Mouse (Mus musculus) kidney, embryonic 16.5 days (tissue): ENCODE results near the gene Cltc. TPM values are rescaled to one million over a fixed set of nuclear protein-coding genes. Genes with fewer than 3 reads are reported as not detected.

Experiments
- ATAC-seq: fragments of 200-750 bp; cut with Nextera tagmentation; 2 replicates; pipeline ENCODE4 v1.8.0; 2017; ENCODE audit warnings: moderate TSS enrichment; ENCODE audit not compliant: low FRiP score, low TSS enrichment
- H3K27ac ChIP-seq: fragments of 300-500 bp; sonication (generic); 2 replicates; pipeline ENCODE4 v1.5.1; 2014; ENCODE audit warnings: low read length
- H3K27me3 ChIP-seq: fragments of 300-500 bp; sonication (generic); 2 replicates; pipeline ENCODE4 v1.6.1; 2014; ENCODE audit warnings: low read length, control low read depth, mixed read lengths; ENCODE audit not compliant: insufficient read depth
- H3K36me3 ChIP-seq: fragments of 300-500 bp; sonication (generic); 2 replicates; pipeline ENCODE4 v1.6.1; 2014; ENCODE audit warnings: low read length, control low read depth, mixed read lengths; ENCODE audit not compliant: insufficient read depth
- H3K4me1 ChIP-seq: fragments of 300-500 bp; sonication (generic); 2 replicates; pipeline ENCODE4 v1.6.1; 2014; ENCODE audit warnings: low read length, control low read depth, mixed read lengths; ENCODE audit not compliant: insufficient read depth
- H3K4me2 ChIP-seq: fragments of 300-500 bp; sonication (generic); replicated peaks from 2 replicates; pipeline ENCODE4 v1.6.1; 2014; ENCODE audit warnings: low read depth, low read length
- H3K4me3 ChIP-seq: fragments of 300-500 bp; sonication (generic); 2 replicates; pipeline ENCODE4 v1.5.1; 2014; ENCODE audit warnings: mild to moderate bottlenecking, low read length
- H3K9ac ChIP-seq: fragments of 300-500 bp; sonication (generic); replicated peaks from 2 replicates; pipeline ENCODE4 v1.6.1; 2014; ENCODE audit warnings: low read length
- H3K9me3 ChIP-seq: fragments of 300-500 bp; sonication (generic); 2 replicates; pipeline ENCODE4 v1.6.1; 2016; ENCODE audit warnings: low read length, control low read depth
- WGBS: fragments of 180-500 bp; shearing (Covaris S2); extraction: QIAGEN DNeasy Blood & Tissue Kit; methylation state at CpG from one replicate; pipeline ENCODE4 v1.1.7; 2014; 5-methylcytosine and 5-hydroxymethylcytosine counted together
- polyA plus RNA-seq: library from polyadenylated mRNA; unstranded; fragments of >200 nt; fragmentation: Nextera tagmentation; extraction: Ambion mirVana; gene quantifications from 2 replicates; pipeline ENCODE4 v1.2.1, GENCODE M21; 2015

Gene Cltc
- polyA plus RNA-seq, 1 experiment from 2014 or later = 174 TPM

DNA sequence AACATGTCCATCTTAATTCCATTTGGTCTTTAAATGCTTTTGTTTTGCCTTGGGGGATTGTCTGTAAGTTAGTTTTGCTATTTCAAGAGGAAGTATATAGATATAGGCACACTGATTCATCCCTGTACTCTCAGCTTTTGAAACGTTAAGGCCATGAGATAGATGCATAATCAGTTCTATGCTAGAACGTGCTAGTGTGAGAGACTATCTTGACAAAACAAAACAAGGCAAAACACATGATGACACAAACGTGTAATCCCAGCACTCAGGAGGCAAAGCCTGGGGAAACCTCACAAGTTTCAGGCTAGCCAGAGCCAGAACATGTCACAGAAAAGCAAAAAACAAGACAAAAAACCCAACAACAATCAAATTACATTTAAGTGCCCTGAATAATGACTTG lies 84.6 kb downstream of the Cltc start:
- no peaks in the 10 kb centered on the region for H3K36me3 ChIP-seq
- H3K27me3 ChIP-seq = no peaks in the 10 kb centered on the region
- WGBS = 82% methylated on average over 3 of the region's 3 CpGs
- no peak overlapping the region for H3K4me3 ChIP-seq
- no peak overlapping the region for H3K9ac ChIP-seq
- no peak for ATAC-seq
- H3K27ac ChIP-seq = no peak overlapping the region
- H3K4me1 ChIP-seq = no peaks in the 10 kb centered on the region
- no peak overlapping the region for H3K4me2 ChIP-seq
- H3K9me3 ChIP-seq = no peaks in the 10 kb centered on the region

DNA sequence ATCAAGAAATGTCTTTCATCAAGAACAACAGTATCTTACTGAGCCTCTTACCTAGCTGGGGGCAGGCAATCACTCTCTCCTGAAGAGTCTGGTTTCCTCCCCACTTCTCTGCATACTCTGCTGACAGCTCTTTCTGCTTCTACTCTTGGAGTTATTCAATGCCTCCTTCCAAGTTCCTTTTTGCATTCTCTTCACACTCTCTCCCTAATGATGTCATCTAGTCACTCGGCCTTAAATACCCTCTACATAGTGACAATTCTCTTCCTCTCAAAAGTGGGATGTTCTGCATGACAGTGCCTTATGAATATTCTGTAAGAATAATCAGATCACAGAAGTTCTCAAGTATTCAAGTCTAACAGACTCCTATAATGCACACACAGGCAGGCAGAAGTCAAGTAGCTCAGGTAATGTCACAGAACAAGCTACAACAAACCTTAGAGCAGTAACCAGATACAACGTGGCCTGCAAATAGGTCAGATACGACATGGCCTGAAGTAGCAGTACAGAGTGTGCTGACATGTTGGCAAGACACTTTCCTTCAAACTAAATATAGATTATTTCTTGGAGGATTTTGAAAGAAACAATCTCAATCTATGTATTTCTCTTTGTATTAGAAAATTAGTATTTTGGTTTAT lies 86.2 kb downstream of the Cltc start:
- Histone ChIP-seq H3K9ac (no peak overlapping the region), H3K27me3 (no peaks in the 10 kb centered on the region), H3K4me3 (no peak overlapping the region), H3K36me3 (no peaks in the 10 kb centered on the region), H3K27ac (no peak overlapping the region), H3K4me1 (no peaks in the 10 kb centered on the region), H3K4me2 (no peak overlapping the region), H3K9me3 (no peaks in the 10 kb centered on the region)
- WGBS = 66% methylated on average over 3 of the region's 3 CpGs
- ATAC-seq = no peak

DNA sequence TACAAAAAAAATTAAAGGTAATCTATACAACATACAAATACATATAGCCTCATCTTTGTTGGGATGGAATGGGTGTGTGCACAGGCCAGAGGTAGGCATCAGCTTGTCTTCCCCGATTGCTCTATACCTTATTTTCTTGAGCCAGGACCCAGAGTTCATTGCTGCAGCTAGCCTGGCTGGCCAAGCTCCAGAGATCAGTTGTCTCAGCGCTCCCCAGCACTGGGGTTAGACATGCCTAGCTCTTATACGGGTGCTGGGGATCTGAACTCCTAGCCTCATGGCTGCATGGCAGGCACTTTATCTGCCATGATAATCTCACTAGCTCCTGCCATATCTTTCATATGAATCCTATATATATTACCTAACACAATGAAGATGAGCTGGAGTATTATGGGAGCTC lies 89.2 kb downstream of the Cltc start:
- no peak overlapping the region for H3K27ac ChIP-seq
- peaks cover 12% of the 10 kb centered on the region; the same call in 1 of the 2 replicates for H3K36me3 ChIP-seq
- no peak overlapping the region for H3K4me3 ChIP-seq
- H3K4me2 ChIP-seq = no peak overlapping the region
- whole genome bisulfite sequencing = 92% methylated on average over 3 of the region's 3 CpGs
- H3K9me3 ChIP-seq = no peaks in the 10 kb centered on the region
- H3K27me3 ChIP-seq = no peaks in the 10 kb centered on the region
- no peak overlapping the region for H3K9ac ChIP-seq
- no peaks in the 10 kb centered on the region for H3K4me1 ChIP-seq
- ATAC-seq = no peak

DNA sequence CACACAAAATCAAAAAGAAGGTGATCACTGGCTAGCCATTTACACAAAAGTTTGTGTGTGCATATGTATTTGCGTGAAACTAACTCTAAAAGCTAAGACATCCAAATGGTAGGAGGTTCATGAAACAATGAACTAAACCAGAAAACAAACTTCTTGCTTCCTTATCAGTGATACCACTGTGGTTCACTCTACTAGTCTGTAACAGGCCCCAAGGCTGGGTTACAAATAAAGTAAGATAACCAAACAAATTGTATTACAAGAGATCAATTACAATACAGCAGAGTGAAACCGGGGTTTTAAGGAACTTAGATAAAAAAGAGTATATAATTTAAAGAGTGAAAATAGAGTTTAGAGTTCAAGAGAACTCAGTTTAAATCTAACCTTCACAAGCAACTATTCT lies 89.8 kb downstream of the Cltc start:
- no peak overlapping the region for H3K4me2 ChIP-seq
- H3K4me1 ChIP-seq = no peaks in the 10 kb centered on the region
- peaks cover 14% of the 10 kb centered on the region; the same call in 1 of the 2 replicates for H3K36me3 ChIP-seq
- no peaks in the 10 kb centered on the region for H3K9me3 ChIP-seq
- H3K27me3 ChIP-seq = no peaks in the 10 kb centered on the region
- no peak for ATAC-seq
- H3K27ac ChIP-seq = no peak overlapping the region
- no peak overlapping the region for H3K9ac ChIP-seq
- 89% methylated on average over 2 of the region's 2 CpGs for WGBS
- H3K4me3 ChIP-seq = no peak overlapping the region

DNA sequence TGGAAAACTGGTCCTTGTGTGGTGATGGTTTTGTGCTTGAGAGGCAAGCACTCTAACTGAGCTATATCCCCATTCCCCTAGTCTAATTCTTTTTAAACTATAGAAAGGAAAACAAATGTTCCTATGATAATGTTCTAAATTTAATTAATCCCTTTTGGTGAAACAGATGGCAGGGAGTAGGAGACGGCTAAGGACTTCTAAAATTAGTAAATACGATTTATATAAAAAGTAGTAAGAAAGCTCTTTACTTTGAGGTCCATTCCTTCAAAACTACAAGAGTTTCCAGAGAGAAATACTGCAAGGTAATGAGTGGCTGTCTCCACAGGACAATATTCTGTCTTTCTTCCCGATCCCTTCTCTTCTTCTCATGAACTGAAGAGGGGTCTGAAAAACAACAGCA lies 93.0 kb downstream of the Cltc start:
- Histone ChIP-seq H3K4me3 (no peak overlapping the region), H3K4me1 (no peaks in the 10 kb centered on the region), H3K36me3 (peaks cover 31% of the 10 kb centered on the region), H3K9ac (no peak overlapping the region), H3K9me3 (no peaks in the 10 kb centered on the region), H3K27ac (no peak overlapping the region), H3K4me2 (no peak overlapping the region), H3K27me3 (no peaks in the 10 kb centered on the region)
- WGBS = 90% methylated on average over 3 of the region's 3 CpGs
- ATAC-seq = no peak

DNA sequence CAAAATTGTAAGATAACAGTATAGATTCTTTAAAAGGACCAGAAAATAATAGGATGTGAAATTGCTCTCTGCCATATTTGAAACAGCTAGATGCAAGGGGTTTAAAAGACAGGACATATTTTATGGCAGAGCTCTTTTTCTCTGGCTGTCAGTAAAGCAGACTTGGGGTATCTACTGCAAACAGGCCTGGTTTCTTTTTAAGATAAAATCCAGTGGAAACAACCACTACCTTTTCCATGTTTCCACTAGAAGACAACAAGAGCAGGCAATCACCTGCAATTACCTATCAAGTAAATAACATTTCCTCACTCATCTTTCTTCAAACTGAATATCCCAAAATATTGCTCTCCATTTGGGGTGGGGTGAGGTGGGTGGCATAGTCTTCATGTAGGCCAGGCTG lies 93.4 kb downstream of the Cltc start:
- Histone ChIP-seq H3K4me2 (no peak overlapping the region), H3K9ac (no peak overlapping the region), H3K27me3 (no peaks in the 10 kb centered on the region), H3K4me1 (no peaks in the 10 kb centered on the region), H3K36me3 (peaks cover 31% of the 10 kb centered on the region), H3K9me3 (no peaks in the 10 kb centered on the region), H3K27ac (no peak overlapping the region), H3K4me3 (no peak overlapping the region)
- ATAC-seq = no peak

DNA sequence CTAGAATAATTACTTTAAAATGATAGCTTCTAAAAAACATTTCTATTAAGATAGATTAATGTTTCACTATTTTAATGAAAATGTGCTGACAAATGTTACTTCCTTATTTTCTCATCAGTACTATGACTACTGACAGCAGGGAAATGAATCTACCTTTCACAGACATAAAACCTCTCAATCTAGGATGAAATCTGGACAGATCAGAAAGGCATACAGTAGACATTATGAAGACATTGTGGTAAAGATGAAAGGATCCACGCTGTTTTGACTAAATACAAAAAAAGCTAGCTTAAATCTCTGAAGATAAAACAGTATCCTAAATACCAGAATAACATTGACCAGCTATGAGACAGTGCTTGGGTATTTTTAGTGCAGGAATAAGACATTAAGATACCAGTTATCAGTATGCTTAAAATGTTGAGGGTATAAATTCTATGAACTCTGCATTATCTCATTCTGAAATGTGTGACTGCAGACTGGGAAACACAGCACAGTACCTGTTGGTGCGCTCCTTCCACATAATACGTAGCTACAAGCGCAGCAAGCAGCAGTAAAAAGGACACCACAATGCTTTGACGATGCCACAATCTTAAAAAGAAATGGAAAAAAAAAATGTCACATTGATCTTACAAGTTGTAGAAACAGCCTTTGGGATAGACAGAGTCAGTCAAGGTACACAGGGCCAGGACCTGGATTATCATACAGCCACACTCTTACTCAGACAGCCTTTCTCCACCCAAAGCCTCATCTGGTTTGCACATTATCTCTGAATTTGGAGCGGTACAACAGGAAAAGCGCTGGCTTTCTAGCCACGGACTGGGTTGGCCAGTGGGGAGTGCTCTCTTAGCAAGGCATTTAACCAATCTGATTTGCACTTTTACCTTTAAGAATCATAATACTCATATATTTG lies 94.1 kb downstream of the Cltc start:
- Histone ChIP-seq H3K4me1 (no peaks in the 10 kb centered on the region), H3K36me3 (peaks cover 31% of the 10 kb centered on the region), H3K9ac (no peak overlapping the region), H3K27me3 (no peaks in the 10 kb centered on the region), H3K4me3 (no peak overlapping the region), H3K4me2 (no peak overlapping the region), H3K27ac (no peak overlapping the region), H3K9me3 (no peaks in the 10 kb centered on the region)
- WGBS = 93% methylated on average over 8 of the region's 8 CpGs
- no peak for ATAC-seq

DNA sequence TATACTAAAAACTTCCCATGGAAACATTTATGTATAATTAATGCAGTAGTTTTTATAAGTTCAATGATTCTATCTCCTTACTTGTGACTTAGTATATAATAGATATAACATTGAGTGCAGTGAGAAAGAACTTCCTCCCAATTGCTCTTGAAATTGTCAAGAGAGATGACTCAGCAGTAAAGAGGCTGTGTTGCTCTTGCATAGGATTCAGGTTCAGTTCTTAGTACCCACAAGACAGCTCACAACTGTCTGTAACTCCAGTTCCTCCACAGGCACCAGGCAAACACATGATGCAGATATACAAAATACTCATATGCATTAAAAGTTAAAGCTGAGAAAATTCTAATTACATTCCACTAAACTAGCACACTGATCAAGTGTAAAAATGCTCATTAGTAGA lies 99.5 kb downstream of the Cltc start:
- Histone ChIP-seq H3K4me2 (no peak overlapping the region), H3K4me3 (no peak overlapping the region), H3K9me3 (no peaks in the 10 kb centered on the region), H3K9ac (no peak overlapping the region), H3K36me3 (peaks cover 23% of the 10 kb centered on the region), H3K27me3 (no peaks in the 10 kb centered on the region), H3K4me1 (no peaks in the 10 kb centered on the region), H3K27ac (no peak overlapping the region)
- ATAC-seq = no peak

DNA sequence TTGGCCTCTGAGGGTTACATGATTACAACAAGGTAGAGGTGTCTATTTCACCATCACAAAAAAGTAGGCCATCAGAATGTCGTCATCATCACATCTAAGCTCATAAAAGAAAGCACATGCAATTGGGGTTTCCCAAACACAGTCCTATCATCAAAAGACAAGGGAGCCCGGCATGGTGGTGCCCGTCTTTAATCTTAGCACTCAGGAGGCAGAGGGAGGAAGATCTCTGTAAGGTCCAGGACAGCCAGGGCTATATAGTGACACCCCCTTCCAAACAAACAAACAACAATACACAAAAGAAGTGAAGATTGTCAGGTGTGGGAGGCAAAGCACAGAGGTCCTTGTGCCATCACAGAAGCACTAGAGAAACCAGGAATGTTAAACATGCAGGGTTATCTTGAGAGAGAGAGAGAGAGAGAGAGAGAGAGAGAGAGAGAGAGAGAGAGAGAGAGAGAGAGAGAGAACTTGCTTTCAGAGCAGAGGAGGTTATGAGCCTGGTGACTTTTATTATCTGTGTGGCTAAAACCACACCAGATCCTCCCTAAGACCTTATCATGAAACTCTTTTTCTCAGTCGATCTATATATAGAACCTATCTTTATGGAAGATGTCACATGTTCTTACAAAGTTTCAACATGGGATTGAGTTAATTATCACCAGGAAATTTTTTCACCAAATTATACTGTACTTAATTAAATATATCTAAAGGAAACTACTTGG lies 100.4 kb downstream of the Cltc start:
- no peak overlapping the region for H3K4me3 ChIP-seq
- no peak overlapping the region for H3K9ac ChIP-seq
- 85% methylated on average over 4 of the region's 4 CpGs for WGBS
- no peak overlapping the region for H3K27ac ChIP-seq
- H3K36me3 ChIP-seq = peaks cover 17% of the 10 kb centered on the region
- no peak for ATAC-seq
- no peaks in the 10 kb centered on the region for H3K9me3 ChIP-seq
- H3K4me2 ChIP-seq = no peak overlapping the region
- H3K27me3 ChIP-seq = no peaks in the 10 kb centered on the region
- H3K4me1 ChIP-seq = no peaks in the 10 kb centered on the region

DNA sequence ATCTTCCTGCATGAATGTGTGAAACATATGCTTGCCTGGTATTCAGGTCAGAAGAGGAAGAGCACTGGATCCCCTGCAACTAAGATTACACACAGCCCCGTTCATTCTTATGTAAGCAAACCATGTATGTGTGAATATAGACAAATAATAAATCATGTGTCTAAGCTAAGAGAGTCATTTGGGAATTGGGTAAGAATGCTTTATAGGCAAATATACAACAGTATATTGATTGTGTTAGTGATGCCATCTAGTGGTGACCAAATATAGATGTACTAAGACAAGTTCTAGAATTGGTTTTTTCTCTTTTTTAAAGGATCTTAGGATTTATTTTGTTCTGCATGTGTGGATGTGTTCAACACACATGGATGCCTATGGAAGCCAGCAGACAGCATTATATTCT lies 101.7 kb downstream of the Cltc start:
- no peak overlapping the region for H3K4me3 ChIP-seq
- no peaks in the 10 kb centered on the region for H3K9me3 ChIP-seq
- H3K4me1 ChIP-seq = no peaks in the 10 kb centered on the region
- H3K27me3 ChIP-seq = no peaks in the 10 kb centered on the region
- no peak for ATAC-seq
- peaks cover 10% of the 10 kb centered on the region for H3K36me3 ChIP-seq
- 35% methylated on average over 1 of the region's 1 CpGs for WGBS
- H3K9ac ChIP-seq = no peak overlapping the region
- H3K27ac ChIP-seq = no peak overlapping the region
- H3K4me2 ChIP-seq = no peak overlapping the region
